Mouse (Mus musculus) CH12.LX (cell line): Measurements from ENCODE around the gene Klhl33. TPM values are rescaled to one million over a fixed set of nuclear protein-coding genes. Genes with fewer than 3 reads are reported as not detected.
A peak's percentile ranks its signal among the peaks of the same experiment; 100 is the strongest.

Source experiments
- DNase-seq: peaks from one replicate; pipeline ENCODE4 v3.0.0-alpha.2; 2013; ENCODE audit errors: extremely low read depth
- H3K27ac ChIP-seq: 2 replicates; pipeline ENCODE4 v1.5.1; 2012; ENCODE audit warnings: low read depth, mild to moderate bottlenecking, control low read depth, moderate library complexity; ENCODE audit not compliant: insufficient read depth
- H3K27me3 ChIP-seq: replicated peaks from 2 replicates; pipeline ENCODE3; 2012; ENCODE audit warnings: inconsistent platforms
- H3K36me3 ChIP-seq, 2 experiments: replicated peaks in 1 of 2; 2 replicates each; pipeline versions ENCODE3 to v1.6.1; 2012; ENCODE audit warnings: inconsistent platforms in 1 of 2, low read length in 1 of 2, mild to moderate bottlenecking in 1 of 2, mixed read lengths in 1 of 2, moderate library complexity in 1 of 2; ENCODE audit not compliant: control insufficient read depth in 1 of 2, insufficient read depth in 1 of 2
- H3K4me1 ChIP-seq, 2 experiments: 2 replicates each; pipeline ENCODE4 v1.6.1; 2012; ENCODE audit warnings: inconsistent platforms in 1 of 2, moderate library complexity in 1 of 2; ENCODE audit not compliant: insufficient read depth in 2 of 2, control insufficient read depth in 1 of 2
- H3K4me2 ChIP-seq: 2 replicates; pipeline ENCODE4 v1.6.1; 2012; ENCODE audit warnings: low read depth, mild to moderate bottlenecking, control low read depth; ENCODE audit not compliant: poor library complexity, insufficient read depth, severe bottlenecking
- H3K4me3 ChIP-seq, 3 experiments: fragments of 150-350 bp in 1 of 3; sonication (generic) in 1 of 3; replicated peaks in 1 of 3; 2 replicates each; pipeline versions ENCODE3 to v1.5.1; 2011 to 2012; ENCODE audit warnings: low read depth in 2 of 3, low read length in 2 of 3, mild to moderate bottlenecking in 2 of 3, moderate library complexity in 2 of 3, control low read depth in 1 of 3, improper control_type of control experiment in 1 of 3, inconsistent platforms in 1 of 3, mixed read lengths in 1 of 3; ENCODE audit not compliant: poor library complexity in 1 of 3
- H3K79me2 ChIP-seq: replicated peaks from 2 replicates; pipeline ENCODE4 v1.6.1; 2012; ENCODE audit warnings: mild to moderate bottlenecking, moderate library complexity; ENCODE audit not compliant: control insufficient read depth, poor library complexity, insufficient read depth, severe bottlenecking; ENCODE audit errors: extremely low read depth
- H3K9ac ChIP-seq: 2 replicates; pipeline ENCODE4 v1.6.1; 2012; ENCODE audit warnings: low read depth, mild to moderate bottlenecking, control low read depth, moderate library complexity; ENCODE audit not compliant: insufficient read depth
- H3K9me3 ChIP-seq: replicated peaks from 2 replicates; pipeline ENCODE3; 2012; ENCODE audit warnings: low read length, inconsistent platforms, mixed read lengths
- CHD1 ChIP-seq: IDR thresholded peaks from 2 replicates; pipeline ENCODE4 v1.6.1; 2012; ENCODE audit warnings: low read depth, low read length, improper control_type of control experiment, inconsistent platforms
- CHD2 ChIP-seq: IDR thresholded peaks from 2 replicates; pipeline ENCODE4 v1.6.1; 2011; ENCODE audit warnings: low read length, improper control_type of control experiment
- CTCF ChIP-seq, 2 experiments: IDR thresholded peaks in 1 of 2; conservative IDR thresholded peaks in 1 of 2; 2 replicates each; pipeline ENCODE4 v1.5.1; 2011 to 2012; ENCODE audit warnings: low read depth in 2 of 2, low read length in 2 of 2, improper control_type of control experiment in 1 of 2, inconsistent platforms in 1 of 2, mild to moderate bottlenecking in 1 of 2, moderate library complexity in 1 of 2
- EP300 ChIP-seq: IDR thresholded peaks from 2 replicates; pipeline ENCODE4 v1.6.1; 2011; ENCODE audit warnings: low read length, improper control_type of control experiment
- GABPA ChIP-seq: IDR thresholded peaks from 2 replicates; pipeline ENCODE4 v1.6.1; 2012; ENCODE audit warnings: low read depth, low read length, improper control_type of control experiment, inconsistent platforms; ENCODE audit not compliant: insufficient replicate concordance
- HCFC1 ChIP-seq: IDR thresholded peaks from 2 replicates; pipeline ENCODE4 v1.6.1; 2012; ENCODE audit warnings: low read depth, mild to moderate bottlenecking, inconsistent platforms, low read length, improper control_type of control experiment
- IRF4 ChIP-seq: IDR thresholded peaks from 2 replicates; pipeline ENCODE4 v1.6.1; 2014; ENCODE audit warnings: low read depth, mild to moderate bottlenecking, inconsistent platforms, low read length, improper control_type of control experiment
- JUND ChIP-seq: conservative IDR thresholded peaks from 2 replicates; pipeline ENCODE4 v1.6.1; 2011; ENCODE audit warnings: low read depth, low read length, improper control_type of control experiment
- KAT2A ChIP-seq: IDR thresholded peaks from 2 replicates; pipeline ENCODE4 v1.6.1; 2012; ENCODE audit warnings: low read length, improper control_type of control experiment, inconsistent platforms; ENCODE audit not compliant: insufficient replicate concordance
- MAX ChIP-seq: IDR thresholded peaks from 2 replicates; pipeline ENCODE4 v1.6.1; 2011; ENCODE audit warnings: low read length, improper control_type of control experiment
- MAZ ChIP-seq: IDR thresholded peaks from 2 replicates; pipeline ENCODE4 v1.6.1; 2012; ENCODE audit warnings: low read depth, mild to moderate bottlenecking, inconsistent platforms, low read length, improper control_type of control experiment, moderate library complexity
- MEF2A ChIP-seq: IDR thresholded peaks from 2 replicates; pipeline ENCODE4 v1.6.1; 2014; ENCODE audit warnings: low read depth, mild to moderate bottlenecking, inconsistent platforms, low read length, improper control_type of control experiment, borderline replicate concordance
- MYC ChIP-seq: IDR thresholded peaks from 2 replicates; pipeline ENCODE4 v1.6.1; 2011; ENCODE audit warnings: low read depth, mild to moderate bottlenecking, improper control_type of control experiment, low read length
- PAX5 ChIP-seq: IDR thresholded peaks from 2 replicates; pipeline ENCODE4 v1.6.1; 2012; ENCODE audit warnings: low read length, inconsistent platforms, mixed read lengths
- RAD21 ChIP-seq: IDR thresholded peaks from 2 replicates; pipeline ENCODE4 v1.6.1; 2011; ENCODE audit warnings: low read depth, mild to moderate bottlenecking, low read length, improper control_type of control experiment, moderate library complexity
- RCOR1 ChIP-seq: conservative IDR thresholded peaks from 2 replicates; pipeline ENCODE4 v1.6.1; 2012; ENCODE audit warnings: low read depth, mild to moderate bottlenecking, inconsistent platforms, low read length, improper control_type of control experiment
- SIN3A ChIP-seq: IDR thresholded peaks from 2 replicates; pipeline ENCODE4 v1.6.1; 2012; ENCODE audit warnings: low read length, improper control_type of control experiment, inconsistent platforms
- SMC3 ChIP-seq: IDR thresholded peaks from 2 replicates; pipeline ENCODE4 v1.6.1; 2011; ENCODE audit warnings: low read depth, low read length, improper control_type of control experiment
- TBP ChIP-seq: conservative IDR thresholded peaks from 2 replicates; pipeline ENCODE4 v1.6.1; 2011; ENCODE audit warnings: low read depth, low read length, improper control_type of control experiment
- TCF12 ChIP-seq: IDR thresholded peaks from 2 replicates; pipeline ENCODE4 v1.6.1; 2014; ENCODE audit warnings: low read depth, mild to moderate bottlenecking, inconsistent platforms, low read length, improper control_type of control experiment
- UBTF ChIP-seq: IDR thresholded peaks from 2 replicates; pipeline ENCODE4 v1.6.1; 2012; ENCODE audit warnings: low read depth, mild to moderate bottlenecking, inconsistent platforms, low read length, improper control_type of control experiment, moderate library complexity
- USF1 ChIP-seq: IDR thresholded peaks from 2 replicates; pipeline ENCODE4 v1.6.1; 2014; ENCODE audit warnings: low read depth, mild to moderate bottlenecking, inconsistent platforms, low read length, improper control_type of control experiment
- ZC3H11A ChIP-seq: IDR thresholded peaks from 2 replicates; pipeline ENCODE4 v1.6.1; 2012; ENCODE audit warnings: low read depth, mild to moderate bottlenecking, inconsistent platforms, low read length, improper control_type of control experiment
- dilution Hi-C: fragments of 300-500 bp; cut with MboI; formaldehyde crosslinking; loops from 2 replicates; pipeline ENCODE4 v1.14.3; 2020; ENCODE audit warnings: low sequenced_read_pairs; ENCODE audit not compliant: extremely low pct_unique_long_range_greater_than_20kb, extremely low pct_ligation_motif_present
- in situ Hi-C: fragments of 300-500 bp; cut with MboI; formaldehyde crosslinking; loops from 3 replicates; pipeline ENCODE4 v1.14.3; 2019; ENCODE audit warnings: low sequenced_read_pairs, low pct_ligation_motif_present, low pct_unique_long_range_greater_than_20kb, mixed read lengths
- polyA plus RNA-seq: library from polyadenylated mRNA; unstranded; fragments of >175 nt; gene quantifications from 2 replicates; pipeline ENCODE4 v1.2.1, GENCODE M21; 2012; ENCODE audit warnings: low read depth; ENCODE audit not compliant: insufficient read length
- total RNA-seq, 2 experiments: library from RNA; depleted of rRNA; stranded (reverse); fragments of 300-350 nt in 1 of 2; fragments of >200 nt in 1 of 2; gene quantifications; 2 replicates each; pipeline ENCODE4 v1.2.3; 2012 to 2014

Klhl33 gene
- total and polyA plus RNA-seq, 3 experiments = not detected

GRCm38 (mm10) chr14:50875175-50875574, 22.1 kb downstream of the Klhl33 start:
- Histone ChIP-seq H3K36me3 (peaks cover 0 to 13% of the 10 kb centered on the region in 2 experiments), H3K9ac (no peak overlapping the region), H3K27ac (no peak overlapping the region), H3K4me2 (no peak overlapping the region), H3K4me3 (no peak overlapping the region), H3K9me3 (no peaks in the 10 kb centered on the region), H3K4me1 (peaks cover 0 to 8% of the 10 kb centered on the region in 2 experiments; a peak in 2 of 4 replicates), H3K79me2 (no peaks in the 10 kb centered on the region; the same call in 1 of the 2 replicates), H3K27me3 (no peaks in the 10 kb centered on the region)
- no peak for TF ChIP-seq CHD1
- TF ChIP-seq MAZ = no peak
- TF ChIP-seq ZC3H11A = no peak
- no peak for TF ChIP-seq EP300
- TF ChIP-seq JUND = no peak
- no peak for TF ChIP-seq RCOR1
- no peak for TF ChIP-seq TCF12
- no peak for TF ChIP-seq USF1
- no peak for TF ChIP-seq SMC3
- no peak for TF ChIP-seq GABPA
- TF ChIP-seq MAX = no peak
- in situ Hi-C loops (no loop called here), dilution Hi-C loops (no loop called here)
- DNase-seq = no peak

- dilution Hi-C loops (no loop called here), in situ Hi-C loops (no loop called here)
- H3K9ac ChIP-seq = peak overlapping the region; percentile 92
- H3K27me3 ChIP-seq = no peaks in the 10 kb centered on the region
- DNase-seq = peak; percentile 59
- H3K4me1 ChIP-seq = peaks cover 0 to 16% of the 10 kb centered on the region in 2 experiments; a peak in 2 of 4 replicates
- H3K9me3 ChIP-seq = no peaks in the 10 kb centered on the region
- no peaks in the 10 kb centered on the region; the same call in 1 of the 2 replicates for H3K79me2 ChIP-seq
- peak overlapping the region in 1 of 3 experiments; percentile 74 for H3K4me3 ChIP-seq
- no peak overlapping the region for H3K27ac ChIP-seq
- TF ChIP-seq SIN3A = no peak
- 0 out of 2 replicates have a peak, but pooled peaks have one; percentile 30 for TF ChIP-seq TBP
- no peak for TF ChIP-seq MEF2A
- no peak; the same call in 1 of the 2 replicates for TF ChIP-seq HCFC1
- no peak for TF ChIP-seq MAZ
- no peak for TF ChIP-seq CHD2
- no peak for TF ChIP-seq KAT2A
- TF ChIP-seq MYC = no peak
- TF ChIP-seq EP300 = no peak
- no peak for TF ChIP-seq IRF4
- peak in 1 of 2 experiments; percentile 62; a peak in 2 of 4 replicates for TF ChIP-seq CTCF (conservative IDR thresholded peaks at IDR 0.05 in 1 of 2, IDR thresholded peaks at IDR 0.05 in 1 of 2; ENCODE audit: low read depth in 2 of 2, low read length in 2 of 2)
- TF ChIP-seq CHD1 = no peak
- no peak for TF ChIP-seq UBTF
- peak; percentile 43 for TF ChIP-seq SMC3
- TF ChIP-seq RAD21 = peak; percentile 50
- TF ChIP-seq PAX5 = no peak
- TF ChIP-seq GABPA = no peak
- peak overlapping the region; percentile 77; the same call in 1 of the 2 replicates for H3K4me2 ChIP-seq
- H3K36me3 ChIP-seq = peaks cover 4 to 21% of the 10 kb centered on the region in 2 experiments
These were observed 26.0 kb downstream of the Klhl33 start for GRCm38 (mm10) chr14:50871284-50871683.
